8 mouse cellular contexts compared by ENCODE assay signal in the genomic region with DNA sequence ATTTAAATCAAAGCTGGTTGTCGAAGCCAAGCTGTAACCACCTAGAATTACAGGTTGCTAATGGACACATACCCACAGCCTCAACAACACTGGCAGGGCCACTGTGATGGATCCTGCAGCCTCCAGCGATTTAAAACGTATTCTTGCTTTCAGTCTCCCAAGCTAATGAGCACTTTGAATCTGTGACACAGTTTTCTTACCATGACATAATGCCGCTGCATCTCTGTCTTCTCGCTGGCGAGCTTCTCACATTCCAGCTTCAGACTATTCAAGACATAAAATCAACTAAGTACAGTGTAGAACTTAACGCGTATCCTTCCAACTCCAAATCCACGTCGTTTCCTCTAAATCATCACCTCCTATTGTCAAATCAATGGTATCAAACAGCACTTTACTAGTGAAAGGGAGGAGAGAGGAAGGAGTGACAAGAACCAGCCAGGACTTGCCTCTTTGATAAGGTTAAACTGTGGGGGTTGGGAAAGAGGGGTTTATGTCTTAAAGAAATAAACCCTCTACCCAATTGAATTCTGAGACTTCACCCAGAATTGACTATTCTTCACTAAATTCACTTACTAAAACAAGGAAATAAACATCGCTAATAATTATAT. TPM values are rescaled to one million over a fixed set of nuclear protein-coding genes. Genes with fewer than 3 reads are reported as not detected.
A peak's percentile ranks its signal among the peaks of the same experiment; 100 is the strongest.
DNase-seq lines count a peak whose midpoint lies in the region; ATAC-seq and TF ChIP-seq lines count a peak whose summit lies in the region.

No protein-coding gene starts in this region.

- DNase-seq in gastrocnemius, adult 2 months, result no peak
- no peak for DNase-seq in gastrocnemius, postnatal 4 days (ENCODE audit: low spot score in 2 of 2)
- DNase-seq in thymus, adult 2 months, result no peak

- no peak for TF ChIP-seq CTCF in gastrocnemius, adult 2 months (IDR thresholded peaks at IDR 0.05)
- no peak for TF ChIP-seq CTCF in ES-Bruce4 (IDR thresholded peaks at IDR 0.05; ENCODE audit: low read depth, low read length)
- TF ChIP-seq CTCF in thymus, adult 2 months (IDR thresholded peaks at IDR 0.05; ENCODE audit: borderline replicate concordance, control insufficient read depth, extremely low read depth, insufficient read depth, low read length, poor library complexity), result no peak

- peak overlapping the region; percentile 84 for H3K4me3 ChIP-seq in gastrocnemius, adult 2 months
- peak overlapping the region; percentile 47 for H3K4me3 ChIP-seq in ES-Bruce4 (ENCODE audit: low read depth, low read length)
- H3K4me3 ChIP-seq in forebrain, embryonic 13.5 days, result peak overlapping the region; percentile 69
- H3K4me3 ChIP-seq in liver, embryonic 15.5 days (replicated peaks), result peak overlapping the region; percentile 92
- H3K4me3 ChIP-seq in thymus, adult 2 months (ENCODE audit: control insufficient read depth, insufficient read depth, low read length), result no peak overlapping the region

- no peak for TF ChIP-seq POLR2A in ES-Bruce4 (IDR thresholded peaks at IDR 0.05; ENCODE audit: insufficient read depth, low read length)
- no peak for TF ChIP-seq POLR2A in thymus, adult 2 months (IDR thresholded peaks at IDR 0.05; ENCODE audit: control insufficient read depth, extremely low read depth, insufficient read depth, low read length, poor library complexity)

- intact Hi-C loops in gastrocnemius, adult 2 months (cut with DNase I), result loop anchor here (5.0 kb wide), 4 partner anchors 88 to 368 kb away; no protein-coding TSS in a partner anchor

- no peaks in the 10 kb centered on the region for H3K9me3 ChIP-seq in ES-Bruce4 (replicated peaks; ENCODE audit: control insufficient read depth, insufficient read depth, low read length, poor library complexity, severe bottlenecking)
- H3K9me3 ChIP-seq in forebrain, embryonic 13.5 days (replicated peaks), result no peaks in the 10 kb centered on the region
- H3K9me3 ChIP-seq in liver, embryonic 15.5 days (replicated peaks), result no peaks in the 10 kb centered on the region

- H3K27ac ChIP-seq in gastrocnemius, adult 2 months, result peak overlapping the region; percentile 31; the same call in 1 of the 2 replicates
- H3K27ac ChIP-seq in ES-Bruce4 (ENCODE audit: insufficient read depth, low read length), result peak overlapping the region; percentile 9; the same call in 1 of the 2 replicates
- peak overlapping the region; percentile 12; the same call in 1 of the 2 replicates for H3K27ac ChIP-seq in forebrain, embryonic 13.5 days
- no peak overlapping the region for H3K27ac ChIP-seq in liver, embryonic 15.5 days (replicated peaks)
- no peak overlapping the region for H3K27ac ChIP-seq in thymus, adult 2 months (ENCODE audit: control insufficient read depth, insufficient read depth, low read length)

- peaks cover 42% of the 10 kb centered on the region for H3K36me3 ChIP-seq in ES-Bruce4 (ENCODE audit: control insufficient read depth, insufficient read depth, low read length, poor library complexity, severe bottlenecking)
- no peaks in the 10 kb centered on the region for H3K36me3 ChIP-seq in forebrain, embryonic 13.5 days (ENCODE audit: poor library complexity, severe bottlenecking)
- H3K36me3 ChIP-seq in liver, embryonic 15.5 days (replicated peaks), result peaks cover 25% of the 10 kb centered on the region
- H3K36me3 ChIP-seq in thymus, adult 2 months (ENCODE audit: control insufficient read depth, insufficient read depth, low read length), result no peaks in the 10 kb centered on the region; the same call in 1 of the 2 replicates

- TF ChIP-seq EP300 in ES-Bruce4 (IDR thresholded peaks at IDR 0.05; ENCODE audit: insufficient read depth, low read depth, low read length), result no peak

- 6% methylated on average over 11 of the region's 11 CpGs for WGBS in forebrain, embryonic 13.5 days
- 35% methylated on average over 11 of the region's 11 CpGs for WGBS in liver, embryonic 15.5 days (ENCODE audit: insufficient replicate concordance)
- 85% methylated on average over 11 of the region's 11 CpGs for WGBS in thymus, adult 2 months

- no peaks in the 10 kb centered on the region for H3K27me3 ChIP-seq in ES-Bruce4 (ENCODE audit: control insufficient read depth, insufficient read depth, low read length, poor library complexity, severe bottlenecking)
- H3K27me3 ChIP-seq in forebrain, embryonic 13.5 days, result peaks cover 7% of the 10 kb centered on the region
- H3K27me3 ChIP-seq in liver, embryonic 15.5 days, result no peaks in the 10 kb centered on the region; the same call in 1 of the 2 replicates
- H3K27me3 ChIP-seq in thymus, adult 2 months (ENCODE audit: control insufficient read depth, insufficient read depth, low read length), result no peaks in the 10 kb centered on the region

- peak overlapping the region; percentile 66 for H3K4me2 ChIP-seq in forebrain, embryonic 13.5 days
- H3K4me2 ChIP-seq in liver, embryonic 15.5 days, result peak overlapping the region; percentile 76

- no peak for ATAC-seq in forebrain, embryonic 13.5 days
- ATAC-seq in liver, embryonic 15.5 days (ENCODE audit: insufficient read depth), result no peak
- no peak for ATAC-seq in inflammation-experienced regulatory T-cells, adult 6 months
- ATAC-seq in CD4-positive, CD25-positive, alpha-beta regulatory T cell, adult 4 months, result no peak

- H3K4me1 ChIP-seq in ES-Bruce4 (ENCODE audit: control insufficient read depth, insufficient read depth, low read length), result no peaks in the 10 kb centered on the region
- H3K4me1 ChIP-seq in forebrain, embryonic 13.5 days, result peaks cover 53% of the 10 kb centered on the region
- H3K4me1 ChIP-seq in liver, embryonic 15.5 days (replicated peaks), result peaks cover 35% of the 10 kb centered on the region
- H3K4me1 ChIP-seq in thymus, adult 2 months (replicated peaks; ENCODE audit: control insufficient read depth, insufficient read depth, low read length), result peaks cover 6% of the 10 kb centered on the region

- peak overlapping the region; percentile 98 for H3K9ac ChIP-seq in ES-Bruce4 (ENCODE audit: low read depth, poor library complexity, severe bottlenecking)
- H3K9ac ChIP-seq in forebrain, embryonic 13.5 days, result peak overlapping the region; percentile 62
- no peak overlapping the region for H3K9ac ChIP-seq in liver, embryonic 15.5 days

RNA-seq across cellular contexts. Expression of a gene that starts 2.4 kb away (rescaled TPM):
- 10 to 100 TPM; 17.8 to 20.8 TPM for total RNA-seq in gastrocnemius, adult 2 months (2021)
- 10 to 100 TPM; 17.7 to 20.0 TPM for total RNA-seq in gastrocnemius, postnatal 4 days (2021)
- 44.2 and 45.5 TPM in 2 replicates for polyA plus RNA-seq in ES-Bruce4 (2011; ENCODE audit: insufficient read depth, insufficient read length, low read depth, missing spikeins)
- 26.9 and 30.5 TPM in 2 replicates for polyA plus RNA-seq in forebrain, embryonic 13.5 days (2015; fragmentation: Nextera tagmentation; extraction: Ambion mirVana)
- 4.6 TPM in 2 replicates for polyA plus RNA-seq in liver, embryonic 15.5 days (2015; fragmentation: Nextera tagmentation; extraction: Ambion mirVana)
- 10 to 100 TPM; 11.3 to 16.2 (median 15.2) TPM for polyA plus RNA-seq in inflammation-experienced regulatory T-cells, adult 6 months (2017; shearing (Covaris generic))
- polyA plus RNA-seq in thymus, adult 2 months (2012; rRNA removed), result 17.2 and 17.8 TPM in 2 replicates
- 10 to 100 TPM in 1 of 2 experiments, 1 to 10 TPM in 1; 7.8 to 13.6 TPM for polyA plus RNA-seq in CD4-positive, CD25-positive, alpha-beta regulatory T cell, adult 4 months (2017; shearing (Covaris generic))

Comparison
In these comparisons a context has a peak if more than half of its experiments do, and no peak if none do; other contexts are left out.
1. H3K27ac ChIP-seq: peak in gastrocnemius, adult 2 months (single experiment), ES-Bruce4 (single experiment) and forebrain, embryonic 13.5 days (single experiment); none in liver, embryonic 15.5 days (single experiment) and thymus, adult 2 months (single experiment).